Mouse (Mus musculus) adrenal gland, postnatal 36 days (tissue): ENCODE measurements around the gene Ssx2ip. TPM values are rescaled to one million over a fixed set of nuclear protein-coding genes. Genes with fewer than 3 reads are reported as not detected.

Experiments used
- microRNA-seq: library from miRNA; unstranded; fragments of <30 nt; microRNA quantifications from one replicate; pipeline ENCODE4 v1.2.0, GENCODE M21; 2021
- total RNA-seq, 2 experiments: library from RNA; stranded (reverse); gene quantifications; 2 replicates each; pipeline ENCODE4 v1.2.3; 2021

Gene Ssx2ip
- total RNA-seq, 2 experiments from 2014 or later, result 8.4 to 9.6 TPM

Small RNAs within 50 kb of the gene (microRNA-seq; reads per million reads assigned to microRNA genes)
- gene Gm22901, result not detected

Other genes starting within 250 kb of the Ssx2ip start
- under 1 TPM; 0.30 to 0.33 TPM for gene Lpar3, start 183.7 kb upstream of the Ssx2ip start, total RNA-seq
- gene Ctbs, start 45.2 kb downstream of the Ssx2ip start, total RNA-seq, result 10 to 100 TPM in 1 of 2 experiments, 1 to 10 TPM in 1; 8.1 to 12.3 TPM
- gene Spata1, start 95.1 kb downstream of the Ssx2ip start, total RNA-seq, result 1 to 10 TPM; 3.9 to 4.6 TPM
- gene Gng5, start 95.2 kb downstream of the Ssx2ip start, total RNA-seq, result 100 to 1,000 TPM; 250 to 253 TPM
- 10 to 100 TPM; 25.8 to 29.6 TPM for gene Rpf1, start 116.8 kb downstream of the Ssx2ip start, total RNA-seq
- under 1 TPM in 1 of 2 experiments, not detected in 1; 0.43 TPM for gene Uox, start 165.8 kb downstream of the Ssx2ip start, total RNA-seq
- gene Dnase2b, start 211.0 kb downstream of the Ssx2ip start, total RNA-seq, result not detected
- gene 4930503B20Rik, start 246.7 kb downstream of the Ssx2ip start, total RNA-seq, result not detected